Mouse (Mus musculus): Measurements from ENCODE around the gene Tmem47.

Gene Tmem47

DNA sequence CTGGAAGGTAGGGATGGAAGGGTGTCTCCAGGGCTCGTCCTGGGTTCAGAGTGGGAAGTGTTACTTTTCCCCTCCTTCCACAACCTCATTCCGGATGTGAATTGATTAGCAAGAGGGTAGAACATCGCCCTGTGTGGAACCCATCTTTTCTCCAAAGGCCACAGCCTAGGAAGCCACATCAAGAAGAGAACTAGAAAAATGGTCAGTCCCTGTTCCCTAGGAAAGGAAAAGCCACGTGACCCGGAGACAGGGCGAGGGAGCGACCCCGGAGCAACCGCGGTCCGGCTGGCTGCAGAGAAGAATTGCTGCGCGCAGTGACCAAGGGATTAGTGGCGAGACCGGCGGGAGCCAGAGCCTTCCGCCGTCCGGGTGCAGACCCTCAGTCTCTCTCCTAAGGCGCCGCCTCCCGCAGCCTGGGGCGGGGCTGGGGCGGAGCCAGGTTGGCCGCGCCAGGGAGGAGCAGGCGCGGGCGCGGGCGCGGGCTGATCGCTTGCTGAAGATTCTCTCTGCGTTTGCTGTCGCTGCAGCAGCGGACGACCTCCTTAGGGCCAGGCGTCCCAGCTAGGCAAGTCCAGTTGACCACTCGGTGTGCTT lies at the start of gene Tmem47:
TSS of gene Tmem47 (plus strand) at position 489 of the 594 bp plus-strand sequence.
- peak; percentile 42 to 70 for DNase-seq

DNA sequence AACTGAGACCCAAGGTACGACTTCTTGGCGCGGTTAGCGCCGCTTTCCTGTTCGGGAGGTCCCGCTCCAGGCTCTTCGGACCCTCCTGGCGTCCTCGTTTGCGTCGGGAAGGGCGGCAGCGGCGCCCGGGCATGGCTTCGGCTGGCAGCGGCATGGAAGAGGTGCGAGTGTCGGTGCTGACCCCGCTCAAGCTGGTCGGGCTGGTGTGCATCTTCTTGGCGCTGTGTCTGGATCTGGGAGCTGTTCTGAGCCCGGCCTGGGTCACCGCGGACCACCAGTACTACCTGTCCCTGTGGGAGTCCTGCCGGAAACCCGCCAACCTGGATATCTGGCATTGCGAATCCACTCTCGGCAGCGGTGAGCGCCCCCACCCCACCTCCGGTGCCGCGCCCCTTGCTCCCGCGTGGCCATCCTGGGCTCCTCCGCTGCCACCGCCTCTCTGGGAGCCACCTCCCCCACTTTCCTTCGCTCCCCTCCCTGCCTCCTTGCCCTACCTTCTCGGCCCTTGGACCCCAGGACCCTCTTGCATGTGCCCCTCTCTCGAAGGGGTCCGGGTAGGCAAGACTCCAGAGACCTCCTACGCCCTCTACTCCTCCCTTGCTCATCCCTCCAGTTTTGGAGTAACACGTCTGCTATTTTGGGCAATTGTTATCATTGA lies 435 bp downstream of the Tmem47 start:
- DNase-seq, result peak; percentile 1 to 34

DNA sequence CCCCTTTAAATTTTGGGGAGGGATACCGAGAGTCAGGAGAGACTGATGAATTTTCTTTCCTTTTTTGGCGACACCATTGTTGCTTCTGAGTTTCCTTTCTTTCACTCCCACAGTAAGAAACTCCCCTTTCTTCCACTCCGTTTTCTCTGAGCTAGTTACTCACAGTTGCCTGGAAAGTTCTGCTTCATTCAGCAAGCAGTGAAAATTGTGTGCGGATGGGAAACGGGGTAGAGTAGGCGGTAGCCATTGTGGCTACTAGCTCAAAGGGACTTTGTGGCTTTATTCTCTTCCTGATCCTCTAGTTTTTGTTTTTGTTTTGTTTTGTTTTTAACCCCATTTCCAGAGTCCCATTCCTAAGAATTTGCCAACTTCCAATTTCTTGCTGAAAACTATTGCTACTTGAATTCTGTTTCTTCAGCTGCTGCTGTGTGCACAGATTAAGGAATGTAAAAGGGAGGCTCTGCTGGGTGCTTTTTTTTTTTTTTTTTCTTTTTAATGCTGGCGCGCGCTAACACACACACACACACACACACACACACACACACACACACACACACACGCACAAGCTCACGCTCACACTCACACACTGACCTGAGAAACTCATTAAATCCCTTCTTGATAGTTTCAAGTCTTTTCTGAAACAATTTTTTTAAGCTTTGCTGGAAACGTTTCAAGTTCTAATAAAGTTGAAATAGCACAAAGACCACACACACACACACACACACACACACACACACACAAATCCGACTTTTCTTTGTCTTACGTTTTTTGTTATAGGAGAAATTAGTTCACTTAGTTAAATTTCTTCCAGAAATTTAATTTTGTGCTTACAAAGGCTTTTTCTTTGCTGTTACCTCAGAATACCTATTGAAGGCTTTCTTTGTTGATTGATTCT lies 1.5 kb downstream of the Tmem47 start:
- DNase-seq, result no peak

DNA sequence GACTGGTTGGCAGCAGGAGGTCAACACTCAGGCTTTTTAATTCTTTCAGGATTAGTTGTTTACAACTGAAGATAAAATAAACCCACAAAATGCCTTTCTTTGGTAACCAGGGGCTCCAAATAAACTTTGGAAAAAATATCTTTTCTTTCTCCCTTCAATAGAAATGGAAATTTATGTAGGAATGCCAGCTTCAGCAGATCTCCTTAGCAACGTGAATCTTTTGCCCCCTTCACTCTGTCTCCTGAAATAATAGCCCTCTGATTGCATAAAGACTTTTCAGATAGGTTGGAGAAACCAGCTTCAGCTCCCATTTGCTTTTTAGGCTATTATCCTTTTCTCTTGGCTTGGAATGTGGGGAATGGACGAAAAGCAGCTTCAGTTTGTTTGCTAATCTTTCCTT lies 2.2 kb downstream of the Tmem47 start:
- no peak for DNase-seq

DNA sequence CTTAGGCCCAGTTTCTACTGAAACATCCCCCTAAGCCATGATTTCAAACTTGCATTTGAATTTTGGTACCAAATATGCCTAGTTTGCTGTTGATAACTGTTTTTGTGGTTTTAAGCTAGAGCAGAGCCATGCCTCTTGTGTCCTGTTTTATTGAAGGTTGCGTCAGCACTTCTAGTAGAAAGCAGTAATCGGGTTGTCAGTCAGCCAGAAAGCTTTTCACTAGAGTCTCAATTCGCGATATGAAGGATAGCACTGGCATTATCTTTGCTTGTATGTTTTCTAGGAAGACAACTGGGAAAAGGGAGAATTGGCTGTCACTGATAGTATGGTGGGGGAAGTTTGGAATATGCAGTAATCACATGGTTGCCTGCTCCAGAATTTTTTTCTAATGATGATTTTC lies 3.3 kb downstream of the Tmem47 start:
- no peak for DNase-seq

DNA sequence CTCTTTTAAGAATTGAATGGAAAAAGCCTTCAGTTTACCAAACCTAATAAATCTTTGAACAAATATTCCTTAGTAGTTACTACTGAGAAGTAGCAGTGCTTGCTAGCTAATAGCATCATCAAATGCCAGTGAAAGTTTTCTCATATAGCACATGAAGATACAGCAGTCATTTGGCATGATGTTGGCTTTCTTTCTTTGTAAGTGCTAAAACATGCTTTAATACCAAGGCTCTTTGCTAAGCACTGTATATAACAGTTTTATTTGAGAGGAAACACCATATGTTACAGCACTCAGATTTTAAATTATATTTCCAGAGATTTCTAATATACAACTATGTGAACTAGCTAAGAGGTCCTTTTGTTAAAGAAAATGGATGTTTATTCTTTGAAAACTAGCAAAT lies 8.0 kb downstream of the Tmem47 start:
- DNase-seq, result no peak

DNA sequence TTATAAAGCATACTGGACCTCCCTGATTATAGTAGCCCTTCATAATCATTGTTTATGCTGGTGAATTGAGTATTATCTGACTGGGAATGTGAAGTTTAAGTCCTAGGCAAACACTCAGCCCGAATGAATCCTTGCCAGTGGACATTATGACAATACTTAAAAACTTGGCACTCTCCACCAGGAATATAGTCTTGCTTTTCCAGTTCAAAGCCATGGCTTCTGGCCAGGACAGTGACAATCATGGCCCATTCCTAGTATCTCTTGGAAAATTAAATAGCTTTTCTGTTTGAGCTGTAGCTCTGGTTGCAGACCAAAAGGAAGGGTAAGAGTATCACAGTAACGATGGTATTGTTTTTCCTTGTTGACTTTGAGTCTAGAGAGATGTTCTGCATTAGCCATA lies 10.5 kb downstream of the Tmem47 start:
- peak in 1 of 2 experiments; percentile 4 for DNase-seq

DNA sequence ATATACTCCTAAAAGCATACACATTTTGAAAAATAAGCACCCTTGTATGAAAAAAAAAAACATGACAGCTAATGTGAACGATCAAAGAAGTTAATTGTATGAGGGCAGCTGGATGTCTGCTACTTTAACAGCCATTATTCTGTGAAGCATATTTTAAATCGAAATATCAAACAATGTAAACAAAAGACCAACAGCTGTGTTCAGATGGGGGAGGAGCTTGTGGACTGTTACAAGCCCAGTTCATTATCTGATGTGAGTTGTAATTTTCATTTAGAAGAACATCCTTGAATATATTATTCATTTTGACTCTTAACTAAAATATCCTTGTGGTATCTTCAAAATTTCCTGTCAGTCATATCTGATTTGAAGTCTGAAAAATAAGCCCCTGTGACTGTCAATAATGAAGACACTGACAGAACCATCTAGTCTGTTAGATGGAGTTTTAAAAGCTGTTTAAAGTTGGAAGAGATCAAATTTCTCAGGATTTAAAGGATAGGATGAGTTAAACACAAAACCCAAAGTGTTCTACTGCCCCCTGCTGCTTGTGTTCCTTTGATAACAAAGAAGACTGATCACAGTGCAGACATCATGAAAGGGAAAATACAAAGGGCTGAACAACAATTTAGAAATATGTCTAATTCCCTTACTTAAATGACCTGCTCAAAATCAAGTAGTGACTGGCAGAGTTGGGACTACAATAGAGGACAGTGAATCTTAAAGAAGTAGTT lies 14.7 kb downstream of the Tmem47 start:
- peak in 1 of 2 experiments; percentile 65 for DNase-seq

DNA sequence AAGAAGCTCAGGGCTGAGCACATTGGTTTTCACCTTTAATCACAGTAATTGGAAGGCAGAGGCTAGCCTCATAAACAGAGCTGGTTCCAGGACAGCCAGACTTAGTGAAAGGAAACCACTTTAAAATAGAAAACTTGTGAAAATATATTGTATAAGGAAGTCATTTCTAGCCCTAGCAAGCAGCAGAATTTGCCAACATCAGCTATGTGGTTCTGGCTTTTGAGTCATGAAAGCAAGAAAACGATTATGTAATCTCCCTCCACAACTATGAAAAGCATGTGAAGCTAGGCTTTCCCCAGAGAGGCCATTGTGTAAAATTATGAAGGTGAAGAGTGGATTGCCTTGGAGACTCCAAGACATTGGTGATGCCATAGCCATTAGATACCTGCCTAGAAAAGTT lies 76.9 kb downstream of the Tmem47 start:
- DNase-seq, result no peak

Measured in kidney, postnatal 25 days (tissue).